Comparison of ENCODE assay signal across 8 mouse cellular contexts in the genomic region with DNA sequence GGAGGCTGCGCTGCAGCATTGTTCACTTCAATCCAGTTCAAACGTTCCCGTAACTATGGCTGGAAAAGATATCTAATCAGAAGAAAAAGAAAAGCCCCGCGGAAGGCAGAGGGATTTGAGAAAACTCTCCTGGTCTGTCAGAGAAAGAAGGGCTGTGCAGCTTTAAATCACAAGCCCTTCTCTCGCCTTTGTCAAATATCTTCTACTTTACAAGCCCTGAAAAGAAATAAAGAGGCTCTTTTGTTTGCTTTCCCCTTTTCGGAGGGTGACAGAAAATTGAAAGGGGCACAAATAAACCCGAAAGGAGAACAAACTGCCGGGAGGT.
DNase-seq lines count a peak whose midpoint lies in the region; ATAC-seq and TF ChIP-seq lines count a peak whose summit lies in the region.

No protein-coding gene starts in this region.

- no peak overlapping the region for H3K27ac ChIP-seq in liver, adult 2 months (replicated peaks; ENCODE audit: insufficient read depth, low read depth, low read length)
- peak overlapping the region; percentile 83 for H3K27ac ChIP-seq in embryonic facial prominence, embryonic 11.5 days (replicated peaks; ENCODE audit: low read depth, low read length)
- peak overlapping the region; percentile 88 for H3K27ac ChIP-seq in intestine, embryonic 15.5 days
- peak overlapping the region; percentile 97 for H3K27ac ChIP-seq in neural tube, embryonic 15.5 days (replicated peaks)

- TF ChIP-seq CTCF in liver, adult 2 months (IDR thresholded peaks at IDR 0.05; ENCODE audit: low read depth, low read length) = no peak

- WGBS in liver, adult 2 months = 3% methylated on average over 9 of the region's 9 CpGs
- WGBS in embryonic facial prominence, embryonic 11.5 days = under 1% methylated on average over 9 of the region's 9 CpGs
- under 1% methylated on average over 9 of the region's 9 CpGs for WGBS in intestine, embryonic 15.5 days
- WGBS in neural tube, embryonic 15.5 days = 0% methylated on average over 9 of the region's 9 CpGs

- peaks cover 23% of the 10 kb centered on the region for H3K79me2 ChIP-seq in liver, adult 2 months (ENCODE audit: control insufficient read depth, insufficient read depth, low read length)

- peaks cover 2% of the 10 kb centered on the region for H3K4me1 ChIP-seq in liver, adult 2 months (ENCODE audit: control insufficient read depth, insufficient read depth, low read length)
- no peaks in the 10 kb centered on the region; the same call in 1 of the 2 replicates for H3K4me1 ChIP-seq in embryonic facial prominence, embryonic 11.5 days (ENCODE audit: control insufficient read depth, insufficient read depth, low read length)
- peaks cover 6% of the 10 kb centered on the region; the same call in 1 of the 2 replicates for H3K4me1 ChIP-seq in intestine, embryonic 15.5 days (replicated peaks)
- peaks cover 36% of the 10 kb centered on the region for H3K4me1 ChIP-seq in neural tube, embryonic 15.5 days

- no peaks in the 10 kb centered on the region for H3K27me3 ChIP-seq in liver, adult 2 months (ENCODE audit: control insufficient read depth, insufficient read depth, low read length)
- no peaks in the 10 kb centered on the region for H3K27me3 ChIP-seq in embryonic facial prominence, embryonic 11.5 days (ENCODE audit: control insufficient read depth, insufficient read depth, low read length)
- H3K27me3 ChIP-seq in intestine, embryonic 15.5 days (replicated peaks) = no peaks in the 10 kb centered on the region
- H3K27me3 ChIP-seq in neural tube, embryonic 15.5 days (replicated peaks) = no peaks in the 10 kb centered on the region

- TF ChIP-seq POLR2A in liver, adult 2 months (IDR thresholded peaks at IDR 0.05; ENCODE audit: extremely low read depth, insufficient read depth, low read length) = no peak

- no peak for DNase-seq in liver, adult 2 months (ENCODE audit: extremely low read depth, low read depth, low spot score)
- DNase-seq in liver = no peak
- peak; percentile 67 for DNase-seq in embryonic facial prominence, embryonic 11.5 days (ENCODE audit: low spot score)
- DNase-seq in left cerebral cortex, postnatal 14 days (ENCODE audit: low spot score in 2 of 2) = no peak
- DNase-seq in cerebellum, adult 9-10 months = no peak
- no peak for DNase-seq in thymus, postnatal 36 days

- no peaks in the 10 kb centered on the region for H3K9me3 ChIP-seq in embryonic facial prominence, embryonic 11.5 days (replicated peaks; ENCODE audit: control insufficient read depth, low read length)
- no peaks in the 10 kb centered on the region for H3K9me3 ChIP-seq in intestine, embryonic 15.5 days
- H3K9me3 ChIP-seq in neural tube, embryonic 15.5 days (replicated peaks) = no peaks in the 10 kb centered on the region

- no peak for ATAC-seq in embryonic facial prominence, embryonic 11.5 days (replicated peaks; ENCODE audit: insufficient number of reproducible peaks, low FRiP score, low TSS enrichment, low read depth)
- ATAC-seq in intestine, embryonic 15.5 days = no peak
- ATAC-seq in neural tube, embryonic 15.5 days (ENCODE audit: low FRiP score) = no peak

- H3K9ac ChIP-seq in liver, adult 2 months (ENCODE audit: low read depth, low read length) = peak overlapping the region; percentile 95
- H3K9ac ChIP-seq in embryonic facial prominence, embryonic 11.5 days (replicated peaks; ENCODE audit: low read length) = peak overlapping the region; percentile 94
- H3K9ac ChIP-seq in intestine, embryonic 15.5 days = peak overlapping the region; percentile 89
- H3K9ac ChIP-seq in neural tube, embryonic 15.5 days (replicated peaks) = peak overlapping the region; percentile 91

- H3K4me2 ChIP-seq in embryonic facial prominence, embryonic 11.5 days (ENCODE audit: low read depth, low read length) = peak overlapping the region; percentile 51
- peak overlapping the region; percentile 83 for H3K4me2 ChIP-seq in intestine, embryonic 15.5 days (replicated peaks)
- H3K4me2 ChIP-seq in neural tube, embryonic 15.5 days = peak overlapping the region; percentile 81

- intact Hi-C loops in left cerebral cortex, postnatal 14 days (cut with DNase I) = loop anchor here (5.0 to 10.0 kb wide), 6 partner anchors 41 to 561 kb away; a partner anchor contains a TSS

- H3K4me3 ChIP-seq in liver, adult 2 months (ENCODE audit: insufficient read depth, low read depth, low read length) = peak overlapping the region; percentile 89
- H3K4me3 ChIP-seq in embryonic facial prominence, embryonic 11.5 days (ENCODE audit: low read depth, low read length) = peak overlapping the region; percentile 82
- H3K4me3 ChIP-seq in intestine, embryonic 15.5 days (replicated peaks) = peak overlapping the region; percentile 68
- peak overlapping the region; percentile 92 for H3K4me3 ChIP-seq in neural tube, embryonic 15.5 days (replicated peaks)

- H3K36me3 ChIP-seq in liver, adult 2 months (ENCODE audit: control insufficient read depth, insufficient read depth, low read length) = no peaks in the 10 kb centered on the region
- no peaks in the 10 kb centered on the region for H3K36me3 ChIP-seq in embryonic facial prominence, embryonic 11.5 days (replicated peaks; ENCODE audit: control insufficient read depth, insufficient read depth, low read depth, low read length)
- no peaks in the 10 kb centered on the region for H3K36me3 ChIP-seq in intestine, embryonic 15.5 days
- no peaks in the 10 kb centered on the region for H3K36me3 ChIP-seq in neural tube, embryonic 15.5 days
